Mouse (Mus musculus) hindbrain, embryonic 12.5 days (tissue): ENCODE data around the gene Muc16. TPM values are rescaled to one million over a fixed set of nuclear protein-coding genes. Genes with fewer than 3 reads are reported as not detected.

ENCODE experiments used
- microRNA-seq: library from miRNA; unstranded; fragments of <30 nt; microRNA quantifications from one replicate; pipeline ENCODE4, GENCODE M21; 2017
- polyA plus RNA-seq: library from polyadenylated mRNA; unstranded; fragments of >200 nt; fragmentation: Nextera tagmentation; extraction: Ambion mirVana; gene quantifications from 2 replicates; pipeline ENCODE4 v1.2.1, GENCODE M21; 2016

The Muc16 gene
- polyA plus RNA-seq, 1 experiment from 2014 or later: not detected

Small RNA genes lying within 50 kb of the gene (microRNA-seq; reads per million reads assigned to microRNA genes)
- gene Gm22854: not detected

Other genes starting within 250 kb of the Muc16 start
- gene Mbd3l2, start 243.9 kb downstream of the Muc16 start, polyA plus RNA-seq: not detected in 2 replicates
- gene Zfp558, start 196.3 kb downstream of the Muc16 start, polyA plus RNA-seq: 26.3 and 27.3 TPM in 2 replicates
- gene Mbd3l1, start 196.2 kb downstream of the Muc16 start, polyA plus RNA-seq: not detected in 2 replicates
- not detected in 2 replicates for gene Olfr24, start 89.5 kb upstream of the Muc16 start, polyA plus RNA-seq
- gene Olfr828, start 145.0 kb upstream of the Muc16 start, polyA plus RNA-seq: not detected in 2 replicates
- gene Olfr829, start 180.4 kb upstream of the Muc16 start, polyA plus RNA-seq: not detected in 2 replicates
- not detected in 2 replicates for gene Olfr830, start 200.2 kb upstream of the Muc16 start, polyA plus RNA-seq